In genomic region chr19:53903507-53904321, GRCm38 (mm10) we compare ENCODE assay signal across 8 mouse cellular contexts. TPM values are rescaled to one million over a fixed set of nuclear protein-coding genes. Genes with fewer than 3 reads are reported as not detected.
DNase-seq lines count a peak whose midpoint lies in the region; ATAC-seq lines count a peak whose summit lies in the region.

No protein-coding gene starts in this region.

- no peaks in the 10 kb centered on the region for H3K9me3 ChIP-seq in hindbrain, embryonic 13.5 days

- peaks cover 23% of the 10 kb centered on the region for H3K4me1 ChIP-seq in hindbrain, embryonic 13.5 days (replicated peaks)

- under 1% methylated on average over 65 of the region's 83 CpGs for WGBS in hindbrain, embryonic 13.5 days

- H3K4me2 ChIP-seq in hindbrain, embryonic 13.5 days = peak overlapping the region; percentile 67

- H3K27me3 ChIP-seq in hindbrain, embryonic 13.5 days = no peaks in the 10 kb centered on the region

- DNase-seq in NIH3T3 (ENCODE audit: low read depth) = peak; percentile 83
- DNase-seq in cerebellum, adult 8-10 months = peak; percentile 56
- peak; percentile 41 to 50 for DNase-seq in frontal cortex, postnatal 14 days (ENCODE audit: low spot score in 2 of 2)
- peak; percentile 50 to 59 for DNase-seq in layer of hippocampus, postnatal 36 days
- peak; percentile 65 for DNase-seq in lung, postnatal 25 days (ENCODE audit: low spot score)
- peak; percentile 25 for DNase-seq in retina, postnatal 7 days (ENCODE audit: low read depth, low spot score)
- DNase-seq in urinary bladder, postnatal 36 days (ENCODE audit: low spot score in 2 of 2) = peak; percentile 31 to 46

- peak; percentile 79 for ATAC-seq in hindbrain, embryonic 13.5 days (ENCODE audit: low FRiP score)

- H3K36me3 ChIP-seq in hindbrain, embryonic 13.5 days = no peaks in the 10 kb centered on the region

- H3K27ac ChIP-seq in hindbrain, embryonic 13.5 days = peak overlapping the region; percentile 94

- H3K4me3 ChIP-seq in hindbrain, embryonic 13.5 days = peak overlapping the region; percentile 96

- H3K9ac ChIP-seq in hindbrain, embryonic 13.5 days = peak overlapping the region; percentile 93

RNA-seq across cellular contexts. Expression of gene Pdcd4, which starts 11.7 kb away (rescaled TPM):
- polyA plus RNA-seq in hindbrain, embryonic 13.5 days (2015; fragmentation: Nextera tagmentation; extraction: Ambion mirVana) = 75.4 and 82.8 TPM in 2 replicates
- total RNA-seq in layer of hippocampus, postnatal 36 days (2021) = 100 to 1,000 TPM; 115 to 125 TPM

RNA-seq across cellular contexts. Expression of gene Shoc2, which starts 40.4 kb away (rescaled TPM):
- 66.3 and 70.3 TPM in 2 replicates for polyA plus RNA-seq in hindbrain, embryonic 13.5 days (2015; fragmentation: Nextera tagmentation; extraction: Ambion mirVana)
- 10 to 100 TPM; 51.8 to 52.1 TPM for total RNA-seq in layer of hippocampus, postnatal 36 days (2021)

RNA-seq across cellular contexts. Expression of gene Bbip1, which starts 40.7 kb away (rescaled TPM):
- polyA plus RNA-seq in hindbrain, embryonic 13.5 days (2015; fragmentation: Nextera tagmentation; extraction: Ambion mirVana) = 126 and 139 TPM in 2 replicates
- 10 to 100 TPM; 58.6 to 58.8 TPM for total RNA-seq in layer of hippocampus, postnatal 36 days (2021)

Comparison
In these comparisons a context has a peak if more than half of its experiments do, and no peak if none do; other contexts are left out.
1. Peak in every context shown above with its lines: DNase-seq, ATAC-seq, H3K4me3 ChIP-seq and H3K27ac ChIP-seq.
2. DNase-seq: peak in every context shown above with its lines; median percentile 83 in NIH3T3; 65 in lung, postnatal 25 days; 56 in cerebellum, adult 8-10 months; 54 in layer of hippocampus, postnatal 36 days; 46 in frontal cortex, postnatal 14 days; 38 in urinary bladder, postnatal 36 days; 25 in retina, postnatal 7 days.